Mouse (Mus musculus) forebrain, embryonic 14.5 days (tissue): ENCODE data around the gene Ttc32. TPM values are rescaled to one million over a fixed set of nuclear protein-coding genes. Genes with fewer than 3 reads are reported as not detected.
A peak's percentile ranks its signal among the peaks of the same experiment; 100 is the strongest.

ENCODE experiments used
- ATAC-seq: fragments of 200-750 bp; cut with Nextera tagmentation; 2 replicates; pipeline ENCODE4 v1.8.0; 2017; ENCODE audit warnings: mild to moderate bottlenecking, moderate library complexity
- DNase-seq: peaks from one replicate; pipeline ENCODE4 v3.0.0-alpha.2; 2015; ENCODE audit warnings: low spot score
- H3K27ac ChIP-seq: fragments of 300-500 bp; sonication (generic); 2 replicates; pipeline ENCODE4 v1.5.1; 2014; ENCODE audit warnings: low read depth, mild to moderate bottlenecking, control low read depth, low read length, moderate library complexity
- H3K27me3 ChIP-seq: fragments of 300-500 bp; sonication (generic); replicated peaks from 2 replicates; pipeline ENCODE4 v1.6.1; 2014; ENCODE audit warnings: low read length, control low read depth, mixed read lengths; ENCODE audit not compliant: control insufficient read depth, insufficient read depth
- H3K36me3 ChIP-seq: fragments of 300-500 bp; sonication (generic); 2 replicates; pipeline ENCODE4 v1.6.1; 2014; ENCODE audit warnings: low read length, control low read depth; ENCODE audit not compliant: control insufficient read depth, insufficient read depth
- H3K4me1 ChIP-seq: fragments of 300-500 bp; sonication (generic); 2 replicates; pipeline ENCODE4 v1.6.1; 2014; ENCODE audit warnings: antibody characterized with exemption, low read length, control low read depth; ENCODE audit not compliant: control insufficient read depth, insufficient read depth
- H3K4me2 ChIP-seq: fragments of 300-500 bp; sonication (generic); 2 replicates; pipeline ENCODE4 v1.6.1; 2014; ENCODE audit warnings: mild to moderate bottlenecking, control low read depth, low read length
- H3K4me3 ChIP-seq: fragments of 300-500 bp; sonication (generic); 2 replicates; pipeline ENCODE4 v1.5.1; 2014; ENCODE audit warnings: low read depth, low read length, control low read depth
- H3K9ac ChIP-seq: fragments of 300-500 bp; sonication (generic); 2 replicates; pipeline ENCODE4 v1.6.1; 2014; ENCODE audit warnings: mild to moderate bottlenecking, low read length, control low read depth, moderate library complexity
- H3K9me3 ChIP-seq: fragments of 300-500 bp; sonication (generic); replicated peaks from 2 replicates; pipeline ENCODE4 v1.6.1; 2016; ENCODE audit warnings: low read length, control low read depth, mixed read lengths; ENCODE audit not compliant: control insufficient read depth
- WGBS: fragments of 180-500 bp; shearing (Covaris S2); extraction: QIAGEN DNeasy Blood & Tissue Kit; methylation state at CpG from one replicate; pipeline ENCODE4 v1.1.7; 2014; 5-methylcytosine and 5-hydroxymethylcytosine counted together
- polyA plus RNA-seq: library from polyadenylated mRNA; unstranded; fragments of >200 nt; fragmentation: Nextera tagmentation; extraction: Ambion mirVana; gene quantifications from 2 replicates; pipeline ENCODE4 v1.2.1, GENCODE M21; 2014

Gene Ttc32
- polyA plus RNA-seq, 1 experiment from 2014 or later, result 15.5 TPM

- Histone ChIP-seq H3K4me1 (no peaks in the 10 kb centered on the region), H3K27ac (no peak overlapping the region), H3K36me3 (no peaks in the 10 kb centered on the region), H3K9ac (no peak overlapping the region), H3K4me2 (no peak overlapping the region), H3K9me3 (no peaks in the 10 kb centered on the region), H3K27me3 (no peaks in the 10 kb centered on the region), H3K4me3 (no peak overlapping the region)
- DNase-seq (no peak), ATAC-seq (no peak)
- 84% methylated on average over 9 of the region's 9 CpGs for WGBS
Observed at GRCm38 (mm10) chr12:9036409-9036808, 6.6 kb downstream of the Ttc32 start.

GRCm38 (mm10) chr12:9040177-9040576 lies 10.4 kb downstream of the Ttc32 start:
- no peaks in the 10 kb centered on the region for H3K4me1 ChIP-seq
- no peak for DNase-seq
- no peaks in the 10 kb centered on the region for H3K36me3 ChIP-seq
- H3K9ac ChIP-seq, result no peak overlapping the region
- H3K9me3 ChIP-seq, result no peaks in the 10 kb centered on the region
- H3K27me3 ChIP-seq, result no peaks in the 10 kb centered on the region
- no peak overlapping the region for H3K4me2 ChIP-seq
- no peak for ATAC-seq
- H3K4me3 ChIP-seq, result no peak overlapping the region
- H3K27ac ChIP-seq, result no peak overlapping the region
- 85% methylated on average over 5 of the region's 5 CpGs for WGBS

DNA sequence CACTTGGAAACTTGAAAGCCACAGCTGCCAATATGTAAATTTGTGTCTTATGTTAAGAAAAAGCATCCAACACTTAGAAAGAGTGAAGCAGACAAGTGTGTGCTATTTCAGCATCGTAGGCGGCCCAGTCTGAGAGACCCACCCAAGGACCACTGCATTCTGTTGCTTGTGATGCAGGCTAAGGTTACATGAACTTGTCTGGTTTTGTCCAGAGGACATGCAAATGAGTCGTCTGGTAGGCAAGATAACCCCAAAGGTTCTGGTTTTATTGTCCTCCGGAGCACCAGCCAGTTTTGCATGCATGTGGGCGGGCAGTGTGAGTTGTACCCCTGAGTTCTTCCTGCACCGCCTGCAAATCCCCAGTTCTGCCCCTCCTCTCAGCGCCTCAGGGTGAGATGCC lies 10.9 kb downstream of the Ttc32 start:
- WGBS, result 75% methylated on average over 7 of the region's 7 CpGs
- no peak overlapping the region for H3K4me2 ChIP-seq

DNA sequence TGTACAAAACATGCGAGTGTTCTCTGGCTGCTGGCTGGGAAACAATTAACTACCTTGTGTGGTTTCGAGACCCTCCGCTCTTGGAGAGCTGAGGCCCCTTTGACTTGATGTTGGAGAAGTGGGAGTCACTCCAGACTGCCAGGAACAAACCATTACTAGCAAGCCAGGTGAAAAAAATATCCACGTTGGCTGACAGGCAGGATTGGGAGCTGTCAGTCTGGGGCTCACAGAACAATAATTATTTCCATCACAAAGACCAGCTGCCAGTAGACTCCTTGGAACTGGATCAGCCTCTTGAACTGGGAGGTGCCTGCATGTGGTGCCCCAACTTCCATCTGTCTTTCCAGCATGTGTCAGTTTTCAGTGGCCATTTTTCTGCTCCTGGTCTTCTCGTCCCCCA lies 12.5 kb downstream of the Ttc32 start:
- Histone ChIP-seq H3K9ac (no peak overlapping the region), H3K27me3 (no peaks in the 10 kb centered on the region), H3K27ac (no peak overlapping the region), H3K36me3 (no peaks in the 10 kb centered on the region), H3K4me1 (no peaks in the 10 kb centered on the region), H3K4me3 (no peak overlapping the region), H3K4me2 (no peak overlapping the region), H3K9me3 (no peaks in the 10 kb centered on the region)
- DNase-seq (no peak), ATAC-seq (no peak)
- WGBS, result 72% methylated on average over 5 of the region's 5 CpGs

More for the DNA sequence above, 10.9 kb downstream of the Ttc32 start:
- Histone ChIP-seq H3K9me3 (no peaks in the 10 kb centered on the region), H3K27ac (no peak overlapping the region), H3K27me3 (no peaks in the 10 kb centered on the region), H3K9ac (no peak overlapping the region), H3K36me3 (no peaks in the 10 kb centered on the region), H3K4me1 (no peaks in the 10 kb centered on the region), H3K4me3 (no peak overlapping the region)
- DNase-seq (no peak), ATAC-seq (no peak)

DNA sequence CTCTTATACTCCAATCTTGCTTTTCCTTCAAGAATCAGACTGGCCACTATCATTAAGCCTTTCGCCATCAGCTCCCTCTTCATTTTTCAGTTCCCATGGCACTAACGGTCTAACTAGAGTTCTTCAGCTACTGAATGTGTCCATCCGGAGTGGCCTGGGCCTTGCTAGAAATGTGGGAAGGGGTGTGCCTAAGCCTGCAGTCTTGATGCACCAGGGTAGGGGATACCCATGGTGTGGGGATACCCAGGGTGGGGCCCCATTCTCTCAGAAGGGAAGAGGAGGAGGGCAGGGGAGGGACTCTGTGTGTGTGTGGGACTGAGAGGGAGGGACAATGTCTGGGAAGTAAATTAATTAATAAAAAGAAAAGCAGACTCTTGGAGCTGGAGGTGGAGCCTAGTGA lies 13.0 kb downstream of the Ttc32 start:
- Histone ChIP-seq H3K4me2 (no peak overlapping the region), H3K9ac (no peak overlapping the region), H3K4me3 (no peak overlapping the region), H3K27me3 (no peaks in the 10 kb centered on the region), H3K27ac (no peak overlapping the region), H3K36me3 (no peaks in the 10 kb centered on the region), H3K4me1 (no peaks in the 10 kb centered on the region), H3K9me3 (no peaks in the 10 kb centered on the region)
- peak; percentile 18; the same call in 1 of the 2 replicates for ATAC-seq
- no peak for DNase-seq
- 78% methylated on average over 3 of the region's 3 CpGs for WGBS

- ATAC-seq, result no peak
- H3K4me3 ChIP-seq, result no peak overlapping the region
- no peak overlapping the region for H3K9ac ChIP-seq
- H3K9me3 ChIP-seq, result no peaks in the 10 kb centered on the region
- H3K36me3 ChIP-seq, result no peaks in the 10 kb centered on the region
- no peaks in the 10 kb centered on the region for H3K27me3 ChIP-seq
- no peak for DNase-seq
- no peaks in the 10 kb centered on the region for H3K4me1 ChIP-seq
- H3K4me2 ChIP-seq, result no peak overlapping the region
- H3K27ac ChIP-seq, result no peak overlapping the region
- WGBS, result 96% methylated on average over 7 of the region's 7 CpGs
Observed at GRCm38 (mm10) chr12:9044666-9045065, 14.9 kb downstream of the Ttc32 start.

DNA sequence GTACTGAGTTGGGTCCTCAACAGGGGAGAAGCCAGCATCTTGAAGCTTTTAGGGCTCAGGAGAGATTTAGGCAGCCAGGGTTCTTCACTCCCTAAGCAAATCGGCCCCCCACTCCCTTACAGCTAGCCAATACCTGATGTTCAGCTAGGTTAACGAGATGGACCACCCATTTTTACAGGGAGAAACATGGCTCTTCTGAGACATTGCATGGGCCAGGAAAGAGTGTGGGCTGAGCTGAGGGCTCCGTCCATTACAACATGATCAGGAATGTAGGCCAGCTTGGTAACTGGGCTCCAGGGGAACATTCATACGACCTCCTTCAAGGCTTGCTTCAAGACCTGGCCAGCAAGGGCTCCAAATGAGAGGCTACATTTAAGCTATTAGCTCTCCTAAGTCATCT lies 16.9 kb downstream of the Ttc32 start:
- 69% methylated on average over 4 of the region's 4 CpGs for WGBS
- H3K36me3 ChIP-seq, result no peaks in the 10 kb centered on the region
- H3K27ac ChIP-seq, result no peak overlapping the region
- ATAC-seq, result no peak
- H3K4me3 ChIP-seq, result no peak overlapping the region
- no peak for DNase-seq
- H3K9ac ChIP-seq, result no peak overlapping the region
- no peak overlapping the region for H3K4me2 ChIP-seq
- H3K9me3 ChIP-seq, result no peaks in the 10 kb centered on the region
- no peaks in the 10 kb centered on the region for H3K4me1 ChIP-seq
- H3K27me3 ChIP-seq, result no peaks in the 10 kb centered on the region

DNA sequence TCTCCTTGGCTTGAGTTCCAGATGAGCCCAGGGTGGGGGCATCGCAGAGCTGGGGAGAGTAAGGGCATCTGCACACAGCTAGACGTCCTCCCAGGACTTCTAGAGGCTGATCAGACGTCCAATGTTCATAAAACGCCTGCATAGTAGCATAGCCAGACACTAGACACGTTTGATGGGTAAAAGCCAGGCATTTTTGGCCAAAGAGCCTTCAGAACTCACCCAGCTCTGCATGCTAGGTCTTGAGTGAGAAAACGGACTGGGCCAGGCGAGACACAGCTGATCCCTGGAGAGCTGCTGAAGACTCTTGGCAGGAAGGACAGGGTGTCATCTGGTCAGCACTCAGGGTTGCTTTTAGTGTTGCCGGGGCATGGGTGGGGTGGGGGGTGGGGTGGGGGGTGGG lies 18.3 kb downstream of the Ttc32 start:
- H3K4me3 ChIP-seq, result no peak overlapping the region
- H3K4me1 ChIP-seq, result no peaks in the 10 kb centered on the region
- H3K27me3 ChIP-seq, result no peaks in the 10 kb centered on the region
- no peak overlapping the region for H3K9ac ChIP-seq
- no peak overlapping the region for H3K27ac ChIP-seq
- H3K9me3 ChIP-seq, result no peaks in the 10 kb centered on the region
- H3K4me2 ChIP-seq, result no peak overlapping the region
- ATAC-seq, result no peak
- no peak for DNase-seq
- H3K36me3 ChIP-seq, result no peaks in the 10 kb centered on the region
- WGBS, result 78% methylated on average over 8 of the region's 8 CpGs

DNA sequence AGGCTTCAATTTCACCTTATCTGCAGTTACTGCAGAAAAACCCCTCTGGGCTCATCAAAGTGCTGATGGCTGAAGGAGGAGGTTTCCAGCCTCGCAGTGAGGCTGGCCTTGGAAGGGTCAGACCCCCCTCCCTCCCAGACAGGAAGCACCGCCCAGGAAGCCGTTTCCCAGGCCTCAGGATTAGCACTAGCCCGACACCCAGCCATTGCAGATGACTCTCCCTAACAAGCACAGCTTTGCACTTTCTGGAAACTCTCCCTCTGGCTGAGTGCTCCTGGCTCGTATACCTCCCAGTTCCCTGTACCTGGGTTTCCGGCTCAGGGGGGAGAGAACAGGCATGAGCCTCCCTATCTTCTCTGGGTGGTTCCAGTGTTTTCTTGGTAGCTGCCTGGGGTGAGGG lies 21.0 kb downstream of the Ttc32 start:
- no peak overlapping the region for H3K4me3 ChIP-seq
- no peak overlapping the region for H3K4me2 ChIP-seq
- WGBS, result 40% methylated on average over 6 of the region's 6 CpGs
- ATAC-seq (no peak), DNase-seq (no peak)
- H3K4me1 ChIP-seq, result no peaks in the 10 kb centered on the region
- H3K27ac ChIP-seq, result no peak overlapping the region
- no peaks in the 10 kb centered on the region for H3K36me3 ChIP-seq
- H3K9me3 ChIP-seq, result no peaks in the 10 kb centered on the region
- no peaks in the 10 kb centered on the region for H3K27me3 ChIP-seq
- no peak overlapping the region for H3K9ac ChIP-seq
